ENCODE assay signal across 31 mouse cellular contexts in the genomic region with DNA sequence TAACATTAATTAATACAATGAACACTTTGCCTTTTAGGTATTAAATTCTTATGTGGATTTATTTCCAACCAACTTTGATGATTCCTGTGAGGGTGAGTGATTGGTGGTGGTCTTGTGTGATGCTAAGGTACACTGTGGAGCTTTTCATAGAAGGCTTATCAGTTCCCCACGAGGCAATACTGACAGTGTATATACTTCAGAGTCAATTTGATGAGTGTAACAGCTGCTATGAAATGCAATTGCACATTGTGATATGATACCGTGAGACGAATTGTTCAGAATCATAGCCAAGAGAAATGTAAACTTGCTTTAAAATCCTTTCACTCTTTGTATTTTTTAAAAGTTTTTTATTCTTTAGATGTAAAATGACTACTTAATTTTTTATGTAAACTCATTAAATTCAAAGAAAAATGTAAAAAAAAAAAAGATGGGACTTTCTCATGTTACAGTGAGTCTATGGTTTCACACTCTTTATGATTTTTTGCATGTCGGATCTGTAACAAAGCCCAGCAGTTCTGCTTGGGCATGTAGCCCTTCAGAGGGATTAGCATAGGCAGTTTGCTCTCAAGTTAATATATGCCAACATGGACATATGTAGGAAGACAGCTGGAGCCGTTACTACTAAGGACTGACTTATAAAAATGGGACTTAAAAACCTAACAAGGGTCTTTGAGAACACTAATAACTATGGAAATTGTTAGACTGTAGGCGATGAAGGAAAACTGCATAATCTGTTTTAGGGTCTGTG. TPM values are rescaled to one million over a fixed set of nuclear protein-coding genes. Genes with fewer than 3 reads are reported as not detected.
"Had no signal": no experiment of that assay in that cellular context is flagged by ENCODE, and none has a peak within 500 bp of the region (broad histone marks: within the 10 kb centered on the region; RNA-seq: fewer than 3 reads in every experiment).

No protein-coding gene starts in this region.

- H3K9ac ChIP-seq: intestine, embryonic 15.5 days; liver, embryonic 12.5 days; liver, embryonic 15.5 days; lung, embryonic 15.5 days; midbrain, embryonic 12.5 days; midbrain, embryonic 15.5 days had no signal

- H3K36me3 ChIP-seq: intestine, embryonic 15.5 days; liver, embryonic 12.5 days; liver, embryonic 15.5 days; lung, embryonic 15.5 days; midbrain, embryonic 12.5 days; midbrain, embryonic 15.5 days had no signal

- ATAC-seq: intestine, embryonic 15.5 days; liver, embryonic 12.5 days; midbrain, embryonic 15.5 days had no signal

- DNase-seq: kidney, adult 18-20 months; kidney, adult 9 months; kidney, postnatal 14 days; kidney, postnatal 4 days; left cerebral cortex, postnatal 4 days; liver; lung, adult 18-20 months; lung, postnatal 10 days; lung, postnatal 36 days; thymus, postnatal 25 days had no signal

- H3K4me2 ChIP-seq: intestine, embryonic 15.5 days; liver, embryonic 12.5 days; liver, embryonic 15.5 days; lung, embryonic 15.5 days; midbrain, embryonic 12.5 days; midbrain, embryonic 15.5 days had no signal

- H3K4me3 ChIP-seq: intestine, embryonic 15.5 days; liver, embryonic 12.5 days; liver, embryonic 15.5 days; lung, embryonic 15.5 days; midbrain, embryonic 12.5 days; midbrain, embryonic 15.5 days had no signal

- H3K27ac ChIP-seq: intestine, embryonic 15.5 days; liver, embryonic 12.5 days; liver, embryonic 15.5 days; lung, embryonic 15.5 days; midbrain, embryonic 12.5 days; midbrain, embryonic 15.5 days had no signal

- H3K9me3 ChIP-seq: intestine, embryonic 15.5 days; liver, embryonic 12.5 days; liver, embryonic 15.5 days; lung, embryonic 15.5 days; midbrain, embryonic 12.5 days; midbrain, embryonic 15.5 days had no signal

- H3K4me1 ChIP-seq: liver, embryonic 12.5 days; liver, embryonic 15.5 days; midbrain, embryonic 12.5 days had no signal

- H3K27me3 ChIP-seq: intestine, embryonic 15.5 days; liver, embryonic 12.5 days; liver, embryonic 15.5 days; lung, embryonic 15.5 days; midbrain, embryonic 12.5 days; midbrain, embryonic 15.5 days had no signal

RNA-seq across cellular contexts. Expression of a gene that starts 1.2 kb away (rescaled TPM):
- total RNA-seq: layer of hippocampus, adult 18-20 months; layer of hippocampus, postnatal 14 days; left cerebral cortex, adult 8-10 months; left cerebral cortex, postnatal 14 days; left cerebral cortex, postnatal 4 days; megakaryocyte-erythroid progenitor cell, adult 5-6 weeks; monocyte, adult 5-6 weeks had no signal
- polyA plus RNA-seq: intestine, embryonic 15.5 days; kidney, embryonic 16.5 days; liver, embryonic 12.5 days; liver, embryonic 15.5 days; lung, embryonic 15.5 days; midbrain, embryonic 12.5 days; midbrain, embryonic 15.5 days; neural tube, embryonic 11.5 days; neural tube, embryonic 14.5 days; small intestine, adult 2 months; spleen, adult 2 months; stomach, embryonic 16.5 days; testis, adult 2 months; thymus, postnatal 0 days; urinary bladder, adult 2 months had no signal

RNA-seq across cellular contexts. Expression of a gene that starts 23.3 kb away (rescaled TPM):
- total RNA-seq: megakaryocyte-erythroid progenitor cell, adult 5-6 weeks had no signal
